Mouse (Mus musculus) kidney, postnatal 36 days (tissue): ENCODE results near the gene Lrrd1.
"Not testable (repeated sequence)": the region's sequence is repeated elsewhere in the genome, so short reads cannot be mapped to it uniquely, and the experiment has no call there.

Source experiments
- DNase-seq, 2 experiments: peaks; one replicate each; pipeline ENCODE4 v3.0.0; 2021 to 2022; ENCODE audit warnings: mixed read lengths in 2 of 2

The Lrrd1 gene

GRCm38 (mm10) chr5:3845026-3845425, at the start of gene Lrrd1:
Gene Lrrd1, plus strand, starts transcription at chr5:3845173.
- DNase-seq, result no peak

GRCm38 (mm10) chr5:3797101-3797500, 47.9 kb upstream of the Lrrd1 start:
- DNase-seq, result peak; percentile 48 to 56

GRCm38 (mm10) chr5:3798656-3799055, 46.3 kb upstream of the Lrrd1 start:
- not testable (repeated sequence) for DNase-seq

GRCm38 (mm10) chr5:3800041-3800440, 44.9 kb upstream of the Lrrd1 start:
- DNase-seq, result no peak

- DNase-seq, result no peak
These were observed 44.1 kb upstream of the Lrrd1 start for GRCm38 (mm10) chr5:3800881-3801280.

- peak in 1 of 2 experiments; percentile 22 for DNase-seq
These were observed 43.1 kb upstream of the Lrrd1 start for GRCm38 (mm10) chr5:3801672-3802432.

GRCm38 (mm10) chr5:3802433-3803291, 42.3 kb upstream of the Lrrd1 start, which contains the start of the genes Ankib1 and Krit1:
Gene Ankib1, minus strand, starts transcription at chr5:3802925.
Gene Krit1, plus strand, starts transcription at chr5:3803184.
- peak; percentile 92 to 96 for DNase-seq

- DNase-seq, result no peak
These were observed 41.4 kb upstream of the Lrrd1 start for GRCm38 (mm10) chr5:3803292-3804165.

GRCm38 (mm10) chr5:3808472-3808871, 36.5 kb upstream of the Lrrd1 start:
- DNase-seq, result no peak

GRCm38 (mm10) chr5:3834107-3834506, 10.9 kb upstream of the Lrrd1 start:
- DNase-seq, result no peak

- no peak for DNase-seq
These were observed 25.2 kb downstream of the Lrrd1 start for GRCm38 (mm10) chr5:3870161-3870560.

- DNase-seq, result no peak
These were observed 27.4 kb downstream of the Lrrd1 start for GRCm38 (mm10) chr5:3872348-3872747.

- no peak for DNase-seq
These were observed 28.5 kb downstream of the Lrrd1 start for GRCm38 (mm10) chr5:3873485-3873884.

- DNase-seq, result not testable (repeated sequence)
These were observed 41.9 kb downstream of the Lrrd1 start for GRCm38 (mm10) chr5:3886862-3887261.

GRCm38 (mm10) chr5:3889201-3889600, 44.2 kb downstream of the Lrrd1 start:
- DNase-seq, result no peak

GRCm38 (mm10) chr5:3893459-3894293, 48.7 kb downstream of the Lrrd1 start, which contains the start of gene Mterf1a:
Gene Mterf1a, minus strand, starts transcription at chr5:3893933.
- peak; percentile 28 to 36 for DNase-seq

- DNase-seq, result not testable (repeated sequence)
These were observed 49.3 kb downstream of the Lrrd1 start for GRCm38 (mm10) chr5:3894294-3894619.

- DNase-seq, result no peak
These were observed 60.5 kb downstream of the Lrrd1 start for GRCm38 (mm10) chr5:3905471-3905870.
